Mouse (Mus musculus) C2C12 (cell line): Measurements from ENCODE around the gene Clip2.

Experiments
- CEBPB ChIP-seq: IDR thresholded peaks from one replicate; pipeline ENCODE4 v1.6.1; 2011; ENCODE audit warnings: low read depth, mild to moderate bottlenecking, control low read depth, moderate library complexity
- CTCF ChIP-seq: IDR thresholded peaks from one replicate; pipeline ENCODE4 v1.5.1; 2011; ENCODE audit not compliant: control insufficient read depth, insufficient read depth, insufficient read length
- FOSL1 ChIP-seq: IDR thresholded peaks from one replicate; pipeline ENCODE4 v1.8.0; 2011; ENCODE audit warnings: mild to moderate bottlenecking, low read length; ENCODE audit not compliant: poor library complexity, insufficient read depth, severe bottlenecking
- MAX ChIP-seq: IDR thresholded peaks from one replicate; pipeline ENCODE4 v1.6.1; 2011; ENCODE audit warnings: mild to moderate bottlenecking, control low read depth
- MYOD1 ChIP-seq: IDR thresholded peaks from one replicate; pipeline ENCODE4 v1.6.1; 2011; ENCODE audit warnings: low read depth; ENCODE audit not compliant: control insufficient read depth, insufficient read length
- MYOG ChIP-seq: IDR thresholded peaks from one replicate; pipeline ENCODE4 v1.6.1; 2011; ENCODE audit not compliant: control insufficient read depth, insufficient read length; ENCODE audit errors: extremely low read depth
- USF1 ChIP-seq: IDR thresholded peaks from one replicate; pipeline ENCODE4 v1.6.1; 2011; ENCODE audit warnings: low read depth, mild to moderate bottlenecking, control low read depth, moderate library complexity

DNA sequence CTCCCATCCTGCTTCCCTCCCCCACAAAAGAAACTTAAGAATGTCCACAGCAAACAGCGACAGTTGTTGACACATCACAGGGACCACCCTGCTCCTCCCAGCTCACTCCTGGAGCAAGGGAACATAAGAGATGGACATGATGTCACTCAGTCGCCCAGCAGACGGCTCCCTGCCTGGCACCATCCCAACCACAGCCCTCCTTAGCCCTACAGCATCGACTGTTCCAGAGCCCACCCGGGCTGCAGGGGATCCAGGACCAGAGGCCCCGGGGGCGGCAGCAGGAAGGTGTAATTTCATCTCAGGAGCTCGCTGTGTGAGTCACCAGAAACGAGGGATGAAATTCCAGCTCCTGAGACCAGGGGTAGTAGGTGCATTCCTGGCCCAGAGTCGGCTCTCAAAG is 106.3 kb downstream of the Clip2 start:
- TF ChIP-seq USF1 (no peak), MAX (no peak), CTCF (no peak), CEBPB (no peak), FOSL1 (no peak), MYOG (no peak), MYOD1 (no peak)
